Mouse (Mus musculus) CH12.LX (cell line): ENCODE measurements around the gene Zbtb9.

Source experiments
- CHD1 ChIP-seq: IDR thresholded peaks from 2 replicates; pipeline ENCODE4 v1.6.1; 2012; ENCODE audit warnings: low read depth, low read length, improper control_type of control experiment, inconsistent platforms
- CTCF ChIP-seq, 2 experiments: IDR thresholded peaks in 1 of 2; conservative IDR thresholded peaks in 1 of 2; 2 replicates each; pipeline ENCODE4 v1.5.1; 2011 to 2012; ENCODE audit warnings: low read depth in 2 of 2, low read length in 2 of 2, improper control_type of control experiment in 1 of 2, inconsistent platforms in 1 of 2, mild to moderate bottlenecking in 1 of 2, moderate library complexity in 1 of 2
- JUND ChIP-seq: conservative IDR thresholded peaks from 2 replicates; pipeline ENCODE4 v1.6.1; 2011; ENCODE audit warnings: low read depth, low read length, improper control_type of control experiment
- KAT2A ChIP-seq: IDR thresholded peaks from 2 replicates; pipeline ENCODE4 v1.6.1; 2012; ENCODE audit warnings: low read length, improper control_type of control experiment, inconsistent platforms; ENCODE audit not compliant: insufficient replicate concordance
- MXI1 ChIP-seq: IDR thresholded peaks from 2 replicates; pipeline ENCODE4 v1.6.1; 2011; ENCODE audit warnings: mild to moderate bottlenecking, low read depth, low read length, improper control_type of control experiment
- POLR2A ChIP-seq: IDR thresholded peaks from 2 replicates; pipeline ENCODE4 v1.6.1; 2011; ENCODE audit warnings: low read depth, mild to moderate bottlenecking, improper control_type of control experiment, low read length
- RAD21 ChIP-seq: IDR thresholded peaks from 2 replicates; pipeline ENCODE4 v1.6.1; 2011; ENCODE audit warnings: low read depth, mild to moderate bottlenecking, low read length, improper control_type of control experiment, moderate library complexity
- TCF12 ChIP-seq: IDR thresholded peaks from 2 replicates; pipeline ENCODE4 v1.6.1; 2014; ENCODE audit warnings: low read depth, mild to moderate bottlenecking, inconsistent platforms, low read length, improper control_type of control experiment
- ZKSCAN1 ChIP-seq: IDR thresholded peaks from 2 replicates; pipeline ENCODE4 v1.6.1; 2012; ENCODE audit warnings: low read depth, inconsistent platforms, low read length, improper control_type of control experiment, borderline replicate concordance

DNA sequence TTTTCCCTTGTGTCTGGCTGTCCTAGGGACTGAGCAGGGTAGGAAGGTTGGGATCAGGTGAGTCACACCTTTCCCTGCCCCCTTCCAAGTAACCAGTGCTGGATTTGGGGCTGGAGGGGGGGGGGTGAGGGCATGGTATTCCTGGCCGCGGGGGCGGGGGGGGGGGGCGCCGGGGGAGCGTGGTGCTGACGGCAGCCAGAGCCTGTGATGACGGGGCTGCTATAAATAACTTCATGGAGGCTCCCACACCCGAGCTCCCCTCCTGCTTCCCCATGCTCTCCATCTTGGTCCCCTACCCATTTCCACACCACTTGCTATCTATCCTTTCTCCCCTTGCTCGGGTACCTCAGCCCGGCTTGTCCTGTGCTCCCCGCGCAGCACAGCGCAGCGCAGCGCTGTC is 19.2 kb upstream of the Zbtb9 start:
- TF ChIP-seq POLR2A (no peak), CHD1 (no peak), CTCF (conservative IDR thresholded peaks at IDR 0.05 in 1 of 2, IDR thresholded peaks at IDR 0.05 in 1 of 2; ENCODE audit: low read depth in 2 of 2, low read length in 2 of 2) (no peak), MXI1 (no peak), KAT2A (no peak), ZKSCAN1 (no peak), TCF12 (no peak), JUND (no peak), RAD21 (no peak)
